Mouse (Mus musculus): ENCODE data around the gene Hsd3b4.
"Not testable (repeated sequence)": the region's sequence is repeated elsewhere in the genome, so short reads cannot be mapped to it uniquely, and the experiment has no call there.

The Hsd3b4 gene

GRCm38 (mm10) chr3:98510414-98510813, at the start of gene Hsd3b4:
TSS of gene Hsd3b4 (minus strand) at chr3:98510514.
- DNase-seq (ENCODE audit: inconsistent age in 2 of 2, low spot score in 1 of 2): not testable (repeated sequence)

- not testable (repeated sequence) for DNase-seq (ENCODE audit: inconsistent age in 2 of 2, low spot score in 1 of 2)
Measured at GRCm38 (mm10) chr3:98550832-98551231, 40.5 kb upstream of the Hsd3b4 start.

GRCm38 (mm10) chr3:98550215-98550614, 39.9 kb upstream of the Hsd3b4 start:
- DNase-seq (ENCODE audit: inconsistent age in 2 of 2, low spot score in 1 of 2): not testable (repeated sequence)

DNA sequence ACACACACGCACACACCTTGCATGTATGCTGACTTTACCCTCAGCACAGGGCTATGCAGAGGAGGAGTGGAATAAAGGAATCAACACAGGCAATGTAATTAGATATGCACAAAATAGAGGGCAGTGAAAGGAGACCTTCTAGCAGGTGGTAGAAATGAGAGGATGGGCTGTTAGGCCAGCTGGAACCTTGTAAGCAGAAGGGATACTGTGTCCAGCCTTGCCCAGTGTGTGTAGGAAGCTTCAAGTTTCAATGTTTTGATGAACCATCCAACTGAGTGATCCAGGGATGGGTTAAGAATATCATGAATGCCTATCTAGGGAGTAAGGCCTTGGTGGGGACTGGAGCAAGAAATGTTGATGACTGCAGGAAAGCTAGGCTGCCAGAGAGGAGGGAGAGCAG, 38.2 kb upstream of the Hsd3b4 start:
- DNase-seq (ENCODE audit: inconsistent age in 2 of 2, low spot score in 1 of 2): not testable (repeated sequence)

DNA sequence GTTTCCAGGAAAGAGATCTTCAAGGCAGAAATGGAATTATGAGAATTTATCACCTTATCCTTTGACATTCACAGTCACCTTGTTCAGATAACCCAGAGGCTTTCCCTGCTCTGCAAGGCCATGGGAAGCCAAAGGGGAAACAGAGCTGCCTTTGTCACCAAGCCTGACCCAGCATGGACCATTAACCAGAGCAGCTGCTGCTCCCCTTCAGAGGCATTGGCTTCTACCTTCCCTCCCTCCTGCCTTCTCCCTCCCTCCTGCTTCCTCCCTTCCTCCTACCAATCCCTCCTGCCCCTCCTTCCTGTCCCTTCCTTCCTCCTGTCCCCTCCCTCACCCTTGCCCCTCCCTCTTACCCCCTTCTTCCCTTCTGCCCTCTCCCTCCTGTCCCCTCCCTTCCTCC, 37.3 kb upstream of the Hsd3b4 start:
- not testable (repeated sequence) for DNase-seq (ENCODE audit: inconsistent age in 2 of 2, low spot score in 1 of 2)

DNA sequence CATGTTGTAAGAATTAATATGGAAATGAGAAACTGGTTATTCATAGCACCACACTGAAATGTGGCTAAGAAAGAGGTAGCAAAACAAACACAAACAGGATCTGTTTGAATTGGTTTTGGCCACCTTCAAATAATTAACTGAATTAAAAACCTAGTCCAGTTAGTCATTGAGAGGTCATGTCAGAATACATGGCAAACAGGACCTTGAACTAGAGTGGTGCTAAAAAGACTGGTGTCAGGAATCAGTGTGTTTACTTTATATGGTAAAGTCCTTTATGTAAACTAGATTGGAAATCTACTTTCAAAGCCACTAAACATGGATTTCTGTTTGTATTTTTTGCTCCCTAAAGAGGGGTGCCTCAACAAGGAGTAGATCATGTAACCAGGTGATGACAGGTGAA, 14.7 kb upstream of the Hsd3b4 start:
- not testable (repeated sequence) for DNase-seq (ENCODE audit: inconsistent age in 2 of 2, low spot score in 1 of 2)

- DNase-seq (ENCODE audit: inconsistent age in 2 of 2, low spot score in 1 of 2): not testable (repeated sequence)
Measured at GRCm38 (mm10) chr3:98524552-98524951, 14.2 kb upstream of the Hsd3b4 start.

DNA sequence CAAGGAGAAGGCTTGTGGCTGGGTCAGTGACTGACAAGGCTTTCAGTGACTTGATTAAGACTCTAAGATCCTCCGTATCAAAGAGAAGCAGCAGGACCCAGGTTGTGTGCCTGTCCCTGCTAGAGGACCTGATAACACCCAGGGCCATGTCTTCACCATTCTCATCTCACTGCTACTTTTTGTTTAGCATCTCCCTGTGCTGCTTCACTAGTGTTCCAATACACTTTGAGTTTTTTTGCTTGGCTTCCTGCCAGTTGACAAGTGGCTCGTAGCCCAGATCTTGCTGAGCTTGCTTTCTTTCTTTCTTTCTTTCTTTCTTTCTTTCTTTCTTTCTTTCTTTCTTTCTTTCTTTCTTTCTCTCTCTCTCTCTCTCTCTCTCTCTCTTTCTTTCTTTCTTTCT, 12.5 kb upstream of the Hsd3b4 start:
- DNase-seq (ENCODE audit: inconsistent age in 2 of 2, low spot score in 1 of 2): not testable (repeated sequence)

GRCm38 (mm10) chr3:98507229-98507628, 3.1 kb downstream of the Hsd3b4 start:
- not testable (repeated sequence) for DNase-seq (ENCODE audit: inconsistent age in 2 of 2, low spot score in 1 of 2)

GRCm38 (mm10) chr3:98497401-98497800, 12.9 kb downstream of the Hsd3b4 start:
- DNase-seq (ENCODE audit: inconsistent age in 2 of 2, low spot score in 1 of 2): not testable (repeated sequence)

DNA sequence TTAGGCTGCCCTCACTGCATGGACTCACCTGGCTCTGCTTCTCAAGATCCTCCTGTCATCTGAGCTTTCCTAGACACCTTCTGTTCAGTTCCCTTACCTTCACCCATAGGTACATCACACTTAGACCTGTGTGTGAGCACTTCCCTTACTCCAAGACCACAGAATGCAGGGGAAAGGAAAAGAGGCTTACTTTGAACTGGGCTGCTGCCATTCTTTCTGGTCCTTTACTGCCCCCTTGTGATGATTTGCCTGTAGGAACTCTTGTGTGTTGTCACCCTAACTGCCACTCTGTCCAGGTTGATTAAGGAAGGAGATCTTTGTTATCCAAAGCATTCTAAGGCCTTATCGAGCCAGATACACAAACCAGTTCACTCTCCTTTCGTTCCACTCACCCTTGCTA, 13.6 kb downstream of the Hsd3b4 start:
- not testable (repeated sequence) for DNase-seq (ENCODE audit: inconsistent age in 2 of 2, low spot score in 1 of 2)

- DNase-seq (ENCODE audit: inconsistent age in 2 of 2, low spot score in 1 of 2): not testable (repeated sequence)
Measured at GRCm38 (mm10) chr3:98495055-98495454, 15.3 kb downstream of the Hsd3b4 start.

DNA sequence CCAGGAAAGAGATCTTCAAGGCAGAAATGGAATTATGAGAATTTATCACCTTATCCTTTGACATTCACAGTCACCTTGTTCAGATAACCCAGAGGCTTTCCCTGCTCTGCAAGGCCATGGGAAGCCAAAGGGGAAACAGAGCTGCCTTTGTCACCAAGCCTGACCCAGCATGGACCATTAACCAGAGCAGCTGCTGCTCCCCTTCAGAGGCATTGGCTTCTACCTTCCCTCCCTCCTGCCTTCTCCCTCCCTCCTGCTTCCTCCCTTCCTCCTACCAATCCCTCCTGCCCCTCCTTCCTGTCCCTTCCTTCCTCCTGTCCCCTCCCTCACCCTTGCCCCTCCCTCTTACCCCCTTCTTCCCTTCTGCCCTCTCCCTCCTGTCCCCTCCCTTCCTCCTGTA, 16.1 kb downstream of the Hsd3b4 start:
- DNase-seq (ENCODE audit: inconsistent age in 2 of 2, low spot score in 1 of 2): not testable (repeated sequence)

- not testable (repeated sequence) for DNase-seq (ENCODE audit: inconsistent age in 2 of 2, low spot score in 1 of 2)
Measured at GRCm38 (mm10) chr3:98471499-98471898, 38.8 kb downstream of the Hsd3b4 start.

GRCm38 (mm10) chr3:98471057-98471456, 39.3 kb downstream of the Hsd3b4 start:
- DNase-seq (ENCODE audit: inconsistent age in 2 of 2, low spot score in 1 of 2): not testable (repeated sequence)

DNA sequence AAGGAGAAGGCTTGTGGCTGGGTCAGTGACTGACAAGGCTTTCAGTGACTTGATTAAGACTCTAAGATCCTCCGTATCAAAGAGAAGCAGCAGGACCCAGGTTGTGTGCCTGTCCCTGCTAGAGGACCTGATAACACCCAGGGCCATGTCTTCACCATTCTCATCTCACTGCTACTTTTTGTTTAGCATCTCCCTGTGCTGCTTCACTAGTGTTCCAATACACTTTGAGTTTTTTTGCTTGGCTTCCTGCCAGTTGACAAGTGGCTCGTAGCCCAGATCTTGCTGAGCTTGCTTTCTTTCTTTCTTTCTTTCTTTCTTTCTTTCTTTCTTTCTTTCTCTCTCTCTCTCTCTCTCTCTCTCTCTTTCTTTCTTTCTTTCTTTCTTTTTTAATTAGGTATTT, 41.0 kb downstream of the Hsd3b4 start:
- DNase-seq (ENCODE audit: inconsistent age in 2 of 2, low spot score in 1 of 2): not testable (repeated sequence)

DNA sequence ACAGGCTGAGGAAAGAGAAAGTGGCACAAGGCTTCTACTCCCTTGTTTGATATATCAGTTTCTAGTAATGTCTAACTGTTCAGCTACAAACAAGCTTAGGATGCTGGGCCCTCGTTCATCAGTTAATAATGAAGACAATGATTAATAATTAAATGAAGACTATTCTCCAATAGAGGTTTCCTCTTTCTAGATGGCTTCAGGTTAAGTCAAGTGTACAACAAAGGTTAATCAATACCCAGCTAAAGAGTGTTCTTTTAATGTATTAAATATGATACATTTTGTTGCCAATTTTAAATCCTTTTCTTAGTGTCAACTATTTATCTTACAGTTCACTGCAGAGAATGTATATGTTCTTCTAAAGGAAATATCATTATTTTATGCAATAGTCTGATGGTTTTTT, 53.3 kb downstream of the Hsd3b4 start, which contains the start of gene Gm4450:
Gene Gm4450 (minus strand): TSS at position 101 of the 400 bp plus-strand sequence.
- DNase-seq (ENCODE audit: inconsistent age in 2 of 2, low spot score in 1 of 2): not testable (repeated sequence)

DNA sequence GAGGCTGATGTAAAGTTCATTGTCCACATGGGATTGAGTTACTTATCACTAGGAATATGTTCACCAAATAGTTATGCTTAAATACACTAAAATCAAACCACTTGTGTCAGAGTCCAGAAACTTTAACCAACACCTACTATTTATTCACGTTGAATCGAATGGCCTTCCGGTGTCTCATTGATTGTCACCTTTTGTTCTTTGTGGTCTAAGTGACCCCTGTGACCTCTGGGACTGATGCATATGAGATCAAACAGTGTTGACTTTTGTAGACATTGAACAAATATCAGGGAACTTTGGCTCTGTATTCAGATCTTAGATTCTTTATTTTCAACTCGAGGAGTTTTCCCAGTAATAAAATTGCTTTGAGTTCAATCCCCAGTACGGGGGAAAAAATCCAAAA, 56.5 kb downstream of the Hsd3b4 start:
- not testable (repeated sequence) for DNase-seq (ENCODE audit: inconsistent age in 2 of 2, low spot score in 1 of 2)

All from adrenal gland, adult (tissue).